ENCODE assay signal across 12 mouse cellular contexts in genomic region chr10:127141500-127141899, GRCm38 (mm10). TPM values are rescaled to one million over a fixed set of nuclear protein-coding genes. Genes with fewer than 3 reads are reported as not detected.
DNase-seq lines count a peak whose midpoint lies in the region; ATAC-seq and TF ChIP-seq lines count a peak whose summit lies in the region.
"Had no signal": no experiment of that assay in that cellular context is flagged by ENCODE, and none has a peak within 500 bp of the region (broad histone marks: within the 10 kb centered on the region; RNA-seq: fewer than 3 reads in every experiment).

No protein-coding gene starts in this region.

- ATAC-seq in kidney, embryonic 14.5 days (ENCODE audit: low FRiP score, low TSS enrichment), result no peak

- H3K27ac ChIP-seq in thymus, adult 2 months (ENCODE audit: control insufficient read depth, insufficient read depth, low read length), result peak overlapping the region; percentile 70
- H3K27ac ChIP-seq in kidney, embryonic 14.5 days (ENCODE audit: low read depth, low read length), result no peak overlapping the region
- H3K27ac ChIP-seq: embryonic facial prominence, embryonic 12.5 days had no signal

- 0 out of 2 replicates have a peak overlapping the region, but pooled peaks have one; percentile 15 for H3K4me3 ChIP-seq in thymus, adult 2 months (ENCODE audit: control insufficient read depth, insufficient read depth, low read length)
- no peak overlapping the region for H3K4me3 ChIP-seq in kidney, embryonic 14.5 days (ENCODE audit: low read length)
- H3K4me3 ChIP-seq: embryonic facial prominence, embryonic 12.5 days had no signal

- no peaks in the 10 kb centered on the region for H3K36me3 ChIP-seq in thymus, adult 2 months (ENCODE audit: control insufficient read depth, insufficient read depth, low read length)
- H3K36me3 ChIP-seq in kidney, embryonic 14.5 days (ENCODE audit: control insufficient read depth, insufficient read depth, low read length), result no peaks in the 10 kb centered on the region
- H3K36me3 ChIP-seq: embryonic facial prominence, embryonic 12.5 days had no signal

- H3K27me3 ChIP-seq in thymus, adult 2 months (ENCODE audit: control insufficient read depth, insufficient read depth, low read length), result no peaks in the 10 kb centered on the region
- no peaks in the 10 kb centered on the region for H3K27me3 ChIP-seq in kidney, embryonic 14.5 days (ENCODE audit: control insufficient read depth, insufficient read depth, low read length)
- H3K27me3 ChIP-seq: embryonic facial prominence, embryonic 12.5 days had no signal

- H3K9me3 ChIP-seq in kidney, embryonic 14.5 days (ENCODE audit: control insufficient read depth, low read length), result no peaks in the 10 kb centered on the region
- H3K9me3 ChIP-seq: embryonic facial prominence, embryonic 12.5 days had no signal

- 5% methylated on average over 8 of the region's 8 CpGs for WGBS in thymus, adult 2 months
- WGBS in kidney, embryonic 14.5 days, result 60% methylated on average over 8 of the region's 8 CpGs

- H3K9ac ChIP-seq in kidney, embryonic 14.5 days (ENCODE audit: low read depth, low read length), result no peak overlapping the region
- H3K9ac ChIP-seq: embryonic facial prominence, embryonic 12.5 days had no signal

- H3K4me2 ChIP-seq in kidney, embryonic 14.5 days (replicated peaks; ENCODE audit: low read depth, low read length), result no peak overlapping the region
- H3K4me2 ChIP-seq: embryonic facial prominence, embryonic 12.5 days; heart, embryonic 11.5 days had no signal

- DNase-seq in spleen, postnatal 36 days (ENCODE audit: low spot score in 2 of 2), result peak; percentile 71
- DNase-seq in spleen, postnatal 4 days (ENCODE audit: low spot score in 2 of 2), result no peak
- peak; percentile 92 for DNase-seq in induced T-regulatory cell, adult 2 months (ENCODE audit: low read depth)
- DNase-seq in thymus, adult 2 months, result peak; percentile 66
- no peak for DNase-seq in frontal cortex, postnatal 25 days (ENCODE audit: low spot score in 2 of 2)
- no peak for DNase-seq in cerebellum, postnatal 25 days
- DNase-seq: gastrocnemius, postnatal 36 days; heart, postnatal 36 days; liver had no signal

- TF ChIP-seq POLR2A in thymus, adult 2 months (IDR thresholded peaks at IDR 0.05; ENCODE audit: control insufficient read depth, extremely low read depth, insufficient read depth, low read length, poor library complexity), result no peak

- H3K4me1 ChIP-seq in thymus, adult 2 months (replicated peaks; ENCODE audit: control insufficient read depth, insufficient read depth, low read length), result peaks cover 43% of the 10 kb centered on the region
- no peaks in the 10 kb centered on the region for H3K4me1 ChIP-seq in kidney, embryonic 14.5 days (ENCODE audit: control insufficient read depth, insufficient read depth, low read length)
- H3K4me1 ChIP-seq: embryonic facial prominence, embryonic 12.5 days had no signal

- no peak for TF ChIP-seq CTCF in thymus, adult 2 months (IDR thresholded peaks at IDR 0.05; ENCODE audit: borderline replicate concordance, control insufficient read depth, extremely low read depth, insufficient read depth, low read length, poor library complexity)

RNA-seq across cellular contexts. Expression of gene Os9, which starts 20.6 kb away (rescaled TPM):
- 97.0 and 106 TPM in 2 replicates for polyA plus RNA-seq in thymus, adult 2 months (2012; rRNA removed)
- polyA plus RNA-seq in kidney, embryonic 14.5 days (2014; fragmentation: Nextera tagmentation; extraction: Ambion mirVana), result 31.4 and 47.5 TPM in 2 replicates

RNA-seq across cellular contexts. Expression of gene B4galnt1, which starts 23.5 kb away (rescaled TPM):
- polyA plus RNA-seq in thymus, adult 2 months (2012; rRNA removed), result 196 and 239 TPM in 2 replicates
- 6.2 and 8.7 TPM in 2 replicates for polyA plus RNA-seq in kidney, embryonic 14.5 days (2014; fragmentation: Nextera tagmentation; extraction: Ambion mirVana)

RNA-seq across cellular contexts. Expression of gene Slc26a10, which starts 38.9 kb away (rescaled TPM):
- 3.6 and 6.4 TPM in 2 replicates for polyA plus RNA-seq in thymus, adult 2 months (2012; rRNA removed)
- polyA plus RNA-seq in kidney, embryonic 14.5 days (2014; fragmentation: Nextera tagmentation; extraction: Ambion mirVana), result 2.0 and 2.3 TPM in 2 replicates

RNA-seq across cellular contexts. Expression of gene Arhgef25, which starts 48.4 kb away (rescaled TPM):
- 4.2 and 5.6 TPM in 2 replicates for polyA plus RNA-seq in thymus, adult 2 months (2012; rRNA removed)
- 31.0 and 32.9 TPM in 2 replicates for polyA plus RNA-seq in kidney, embryonic 14.5 days (2014; fragmentation: Nextera tagmentation; extraction: Ambion mirVana)

RNA-seq across cellular contexts. Expression of gene Dtx3, which starts 54.0 kb away (rescaled TPM):
- polyA plus RNA-seq in thymus, adult 2 months (2012; rRNA removed), result 222 and 263 TPM in 2 replicates
- 107 and 117 TPM in 2 replicates for polyA plus RNA-seq in kidney, embryonic 14.5 days (2014; fragmentation: Nextera tagmentation; extraction: Ambion mirVana)

Comparison
In these comparisons a context has a peak if more than half of its experiments do, and no peak if none do; other contexts are left out.
1. DNase-seq: peak in spleen, postnatal 36 days (2 of 2), induced T-regulatory cell, adult 2 months (single experiment) and thymus, adult 2 months (single experiment); none in spleen, postnatal 4 days (0 of 2), frontal cortex, postnatal 25 days (0 of 2) and cerebellum, postnatal 25 days (0 of 2).
2. RNA of gene B4galnt1, which starts 23.5 kb away (polyA plus RNA-seq): 196 to 239 TPM in thymus, adult 2 months; 6.2 to 8.7 TPM in kidney, embryonic 14.5 days; every median in the first group is over 10 times any median in the second.